Mouse (Mus musculus): ENCODE measurements around the gene Kcnh8. TPM values are rescaled to one million over a fixed set of nuclear protein-coding genes. Genes with fewer than 3 reads are reported as not detected.

Kcnh8 gene
- total RNA-seq (2021): under 1 TPM; 0.07 to 0.18 TPM
- long read RNA-seq, experiment 1: 0 reads
- long read RNA-seq, experiment 2: 0 reads

DNA sequence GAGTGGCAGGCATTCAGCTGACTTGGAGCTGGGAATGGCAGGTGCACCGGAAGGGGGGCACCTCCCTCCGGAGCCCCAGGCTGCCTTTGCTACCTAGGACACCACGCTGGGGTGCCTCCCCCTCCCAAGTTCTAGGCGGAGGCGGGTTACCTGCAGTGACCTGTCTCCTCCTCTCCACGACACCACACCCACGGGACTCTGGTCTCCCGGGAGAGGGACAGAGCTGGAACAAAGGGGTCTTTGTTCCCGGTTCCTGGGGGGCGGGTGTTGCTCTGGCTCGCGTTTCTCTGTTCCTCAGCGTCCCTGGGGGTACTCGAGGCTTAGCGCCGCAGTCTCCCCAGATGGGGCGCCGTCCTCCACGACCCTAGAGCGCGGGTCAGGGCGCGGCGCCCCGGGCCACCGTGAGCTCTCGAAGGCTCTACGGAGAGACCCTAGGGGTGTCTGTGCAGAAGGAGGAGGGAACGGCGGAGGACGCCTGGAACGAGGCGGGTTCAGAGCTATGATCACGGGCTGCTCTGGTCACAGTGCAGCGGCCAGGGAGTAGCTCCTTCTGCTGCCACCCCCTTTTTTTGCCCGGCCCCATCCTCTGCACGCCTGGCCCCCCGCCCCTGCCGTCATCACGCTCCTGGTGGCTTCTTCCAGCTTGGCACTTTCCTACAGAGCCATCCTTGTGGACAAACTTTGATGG is at the start of gene Kcnh8:
Kcnh8 (plus strand) TSS at position 617 of the 688 bp plus-strand sequence.
- DNase-seq: no peak

DNA sequence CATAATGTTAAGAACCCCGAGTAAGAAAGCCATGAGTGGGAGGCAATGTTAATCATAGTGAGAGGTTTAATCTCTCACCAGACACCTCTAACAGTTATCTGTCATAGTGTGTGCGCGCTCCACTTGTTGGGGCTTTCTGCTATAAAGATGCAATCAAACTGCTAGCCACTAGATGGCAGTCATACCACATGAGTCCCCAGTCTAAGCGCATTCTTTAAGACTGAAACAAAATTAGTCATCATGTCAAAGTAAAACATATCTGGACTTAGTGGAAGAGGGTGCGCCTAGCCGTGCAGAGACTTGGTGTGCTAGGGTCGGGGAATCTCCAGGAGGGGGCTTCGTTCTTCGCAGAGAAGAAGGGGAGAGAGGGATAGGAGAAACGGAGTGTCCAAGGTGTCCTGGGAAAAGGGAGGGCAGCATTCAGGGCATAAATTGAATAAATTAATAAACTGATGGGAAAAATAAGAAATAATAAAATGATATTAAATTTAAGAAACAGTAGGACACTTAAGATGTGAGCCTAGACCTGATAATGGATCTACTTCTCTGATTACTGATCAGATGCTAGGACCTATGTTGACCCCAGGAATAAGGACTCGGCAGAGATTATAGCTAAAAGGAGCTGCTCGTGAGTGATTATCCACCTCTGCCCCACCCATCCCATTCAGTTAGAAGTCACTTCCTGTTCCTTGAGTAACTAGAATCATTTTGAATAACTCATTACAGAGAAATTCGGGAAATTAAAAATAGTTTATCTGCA is 42.4 kb upstream of the Kcnh8 start:
- peak; percentile 12 for DNase-seq

- no peak for DNase-seq
These were observed 36.9 kb upstream of the Kcnh8 start for GRCm38 (mm10) chr17:52565467-52566155.

DNA sequence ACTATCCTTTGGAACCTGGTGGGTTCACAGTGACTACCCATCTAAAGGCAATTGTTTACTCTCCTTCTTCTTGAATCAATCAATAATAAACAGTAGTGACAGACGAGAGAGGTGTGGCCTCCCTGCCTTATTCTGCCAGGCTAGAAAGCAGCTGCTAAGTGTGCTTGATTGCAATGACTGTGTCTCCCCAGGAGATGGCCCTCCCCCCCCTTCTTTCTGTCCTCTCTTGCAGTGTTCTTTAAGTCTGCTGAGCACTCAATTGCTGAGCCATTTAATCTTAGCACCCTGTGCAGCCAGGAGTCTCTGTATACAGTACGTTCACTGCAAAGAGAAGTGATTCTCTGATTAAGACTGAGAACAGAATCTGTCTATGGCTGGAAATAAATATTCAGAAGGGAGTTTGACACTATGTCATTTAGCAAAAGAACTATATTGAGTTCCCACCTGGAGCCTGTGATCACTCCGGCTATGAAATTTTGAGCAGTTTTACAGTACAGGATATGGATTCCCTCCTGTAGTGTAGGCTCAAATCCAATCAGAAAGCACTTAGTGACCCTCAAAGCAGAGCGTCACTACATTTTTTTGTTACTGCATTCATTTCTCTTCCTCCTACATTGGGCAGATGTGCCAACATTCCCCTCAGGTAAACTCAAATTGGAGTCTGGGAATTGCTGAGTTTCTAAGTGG is 32.8 kb upstream of the Kcnh8 start:
- DNase-seq: no peak

- no peak for DNase-seq
These were observed 30.3 kb upstream of the Kcnh8 start for GRCm38 (mm10) chr17:52572229-52572628.

DNA sequence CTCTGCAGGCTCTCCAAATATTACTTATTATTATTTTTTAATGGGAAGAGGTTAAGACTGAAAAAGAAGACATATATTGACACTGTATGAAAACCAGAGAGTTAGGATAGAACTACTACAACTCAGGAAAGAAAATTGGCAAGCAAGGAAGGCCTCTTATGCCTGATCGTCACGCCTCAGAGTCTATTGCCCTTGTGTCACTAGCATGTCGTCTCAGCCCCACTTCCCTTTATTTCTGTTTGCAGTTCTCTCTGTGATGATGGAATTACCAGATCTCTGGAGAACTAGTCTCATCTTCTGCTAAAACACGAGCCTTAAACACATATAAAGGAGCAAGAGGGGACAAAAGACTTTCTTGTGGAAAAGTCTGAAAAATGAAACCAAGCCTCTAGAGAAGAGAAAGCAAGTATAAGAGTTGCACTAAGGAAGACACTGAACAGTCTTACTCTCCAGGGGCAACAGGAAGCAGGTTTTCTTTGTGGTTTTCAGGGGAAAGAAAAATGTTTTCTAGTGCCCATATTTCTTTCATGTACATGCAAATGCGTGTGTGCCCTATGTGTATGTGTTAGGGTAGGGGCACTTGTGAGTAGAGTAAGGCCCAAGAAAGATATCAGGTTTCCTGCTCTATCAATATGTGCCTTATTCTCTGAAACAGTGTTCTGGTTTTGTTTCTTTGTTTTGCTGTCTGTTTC is 10.9 kb upstream of the Kcnh8 start:
- DNase-seq: no peak

DNA sequence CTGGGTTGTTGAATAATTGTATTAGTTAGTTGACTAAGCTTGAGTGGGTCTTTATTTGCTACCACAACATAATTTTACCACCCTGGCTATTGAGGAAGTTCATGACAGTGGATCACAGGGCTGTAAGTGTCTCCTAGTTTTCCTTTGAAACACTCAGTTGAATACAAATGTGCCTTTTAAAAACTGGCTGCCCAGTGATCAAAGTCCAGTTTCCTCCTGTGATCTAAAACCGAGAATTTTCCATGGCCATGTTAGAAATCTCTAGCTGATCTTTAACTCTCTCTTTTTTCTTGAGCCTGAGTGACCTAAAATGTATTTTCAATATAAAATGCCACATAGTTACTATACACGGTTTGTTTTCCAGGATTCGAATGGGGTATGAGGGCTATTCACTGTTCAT is 3.4 kb upstream of the Kcnh8 start:
- DNase-seq: no peak

GRCm38 (mm10) chr17:52600882-52601371 is 1.6 kb upstream of the Kcnh8 start:
- peak; percentile 11 for DNase-seq

GRCm38 (mm10) chr17:52602781-52603170 is 267 bp downstream of the Kcnh8 start:
- DNase-seq: no peak

GRCm38 (mm10) chr17:52603411-52603810 is 902 bp downstream of the Kcnh8 start:
- no peak for DNase-seq

- no peak for DNase-seq
These were observed 8.9 kb downstream of the Kcnh8 start for GRCm38 (mm10) chr17:52611382-52611781.

- no peak for DNase-seq
These were observed 46.7 kb downstream of the Kcnh8 start for GRCm38 (mm10) chr17:52649186-52649585.

DNA sequence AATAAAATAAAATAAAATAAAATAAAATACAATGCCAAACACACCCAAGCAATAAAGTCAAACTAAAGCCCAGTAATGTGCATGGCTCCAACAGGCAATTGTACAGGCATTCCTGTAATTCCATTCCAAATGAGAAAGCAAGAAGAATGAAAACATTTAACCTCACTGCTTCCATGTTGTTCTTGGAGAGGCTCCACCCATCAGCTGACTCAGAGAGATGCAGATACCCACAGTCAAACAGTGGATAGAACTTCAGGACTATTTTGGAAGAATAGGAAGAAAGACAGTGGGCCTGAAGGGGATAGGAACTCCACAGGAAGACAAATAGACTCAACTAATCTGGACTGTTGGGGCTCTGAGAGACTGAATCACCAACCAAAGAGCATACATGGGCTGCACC is 89.5 kb downstream of the Kcnh8 start:
- DNase-seq: no peak

- DNase-seq: no peak
These were observed 99.4 kb downstream of the Kcnh8 start for GRCm38 (mm10) chr17:52701944-52702343.

DNA sequence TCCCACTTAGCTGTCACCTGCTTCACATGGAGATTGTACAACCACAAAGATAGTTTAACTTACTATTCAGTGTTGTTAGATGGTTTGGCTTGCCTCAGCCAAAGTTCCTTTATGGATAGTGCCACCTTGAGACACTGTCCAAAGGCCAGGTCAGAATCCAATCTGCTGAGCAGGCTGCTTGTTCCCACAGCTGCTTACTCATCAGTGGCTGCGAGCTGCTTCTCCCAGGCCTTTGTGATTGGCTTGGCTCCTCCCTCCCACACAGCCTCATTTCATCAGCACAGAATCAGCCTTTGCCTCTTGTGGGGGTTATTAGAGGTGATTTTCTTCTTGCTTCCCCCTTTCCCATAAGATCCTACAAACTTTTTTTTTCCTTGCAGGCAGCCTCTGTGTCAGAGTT is 109.8 kb downstream of the Kcnh8 start:
- DNase-seq: no peak

DNA sequence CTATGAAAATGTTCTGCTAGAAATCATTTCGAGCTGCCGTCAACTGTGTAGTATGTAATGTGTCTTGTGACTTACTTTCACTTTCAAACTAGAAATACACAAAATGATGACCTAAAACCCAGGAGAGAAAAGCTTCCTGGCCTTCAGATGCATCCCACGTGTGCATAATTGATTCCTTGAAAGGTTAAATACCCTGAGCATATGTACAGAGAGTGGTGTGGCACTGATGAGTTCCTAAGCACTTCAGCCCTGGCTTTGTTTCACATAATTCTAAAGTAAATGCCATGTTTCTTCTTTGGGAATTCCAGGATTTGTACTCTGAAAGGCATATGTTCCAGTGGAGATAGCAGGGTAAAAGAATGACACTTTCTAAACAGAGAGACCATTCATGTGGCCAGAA is 119.7 kb downstream of the Kcnh8 start:
- DNase-seq: no peak

DNA sequence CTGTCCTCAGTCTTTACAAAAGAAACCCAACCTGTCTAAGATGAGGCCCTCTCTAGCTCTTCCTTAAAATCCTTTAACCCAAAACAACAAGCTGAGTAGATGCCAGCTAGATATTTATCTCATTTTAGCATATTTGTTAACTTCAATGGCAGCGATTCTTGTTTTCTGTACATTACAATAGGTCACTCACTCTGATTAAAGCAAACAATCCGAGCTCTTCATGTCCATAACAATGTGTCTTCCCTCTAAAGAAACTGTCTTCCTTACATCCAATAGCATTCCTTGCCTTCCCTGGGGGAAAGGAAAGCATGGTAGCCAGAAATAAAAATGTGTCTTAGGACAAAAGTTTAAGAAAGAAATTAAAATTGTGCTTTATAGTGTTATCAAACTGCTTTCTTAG is 126.3 kb downstream of the Kcnh8 start:
- DNase-seq: no peak

GRCm38 (mm10) chr17:52738436-52738835 is 135.9 kb downstream of the Kcnh8 start:
- DNase-seq: no peak

GRCm38 (mm10) chr17:52788151-52788550 is 185.6 kb downstream of the Kcnh8 start:
- DNase-seq: no peak

DNA sequence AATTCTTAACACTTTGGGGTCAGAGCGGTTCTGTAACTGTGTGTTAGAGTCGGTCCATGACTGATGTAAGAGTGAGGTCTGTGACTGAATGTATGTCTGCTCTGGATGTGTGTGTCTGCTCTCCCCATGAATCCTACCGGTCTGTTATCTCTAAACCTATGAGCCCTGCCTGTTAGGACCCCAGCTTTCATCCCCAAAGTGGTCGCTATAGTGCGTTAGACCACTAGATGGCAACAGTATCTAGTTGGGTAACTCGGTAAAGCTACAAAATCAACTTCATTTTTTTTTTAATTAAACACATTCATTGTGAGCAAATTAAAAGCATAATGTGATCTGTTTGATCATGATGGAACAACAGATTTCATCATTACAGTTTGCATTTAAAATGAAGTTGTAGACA is 202.0 kb downstream of the Kcnh8 start:
- no peak for DNase-seq

DNA sequence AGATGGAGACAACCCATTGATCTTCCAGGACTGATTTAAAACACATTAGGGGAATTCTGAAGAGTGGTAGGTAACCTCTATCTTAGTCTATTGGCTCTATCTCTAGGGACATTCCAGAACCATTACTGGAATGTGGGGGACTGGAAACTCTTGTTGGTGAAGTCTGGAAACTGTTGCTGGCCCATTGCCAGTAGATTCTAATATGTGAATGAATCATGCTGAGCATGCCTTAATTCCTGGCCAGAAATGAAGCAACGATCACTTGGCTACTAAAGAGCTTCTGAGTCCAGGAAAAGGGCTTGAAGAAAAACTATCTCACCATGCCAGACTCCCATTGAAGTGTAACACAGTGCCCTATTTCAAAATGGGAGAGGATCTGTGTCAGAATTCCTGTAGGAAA is 208.3 kb downstream of the Kcnh8 start:
- peak; percentile 14 for DNase-seq

GRCm38 (mm10) chr17:52819007-52819406 is 216.5 kb downstream of the Kcnh8 start:
- no peak for DNase-seq
